Mouse (Mus musculus): Measurements from ENCODE around the gene Tmem151a.

GRCm38 (mm10) chr19:5062041-5062440 is 23.3 kb downstream of the Tmem151a start:
- TF ChIP-seq CTCF (IDR thresholded peaks at IDR 0.05; ENCODE audit: extremely low read depth, insufficient read length, insufficient replicate concordance, low read depth, low read length) = no peak
- no peak for TF ChIP-seq POLR2A (IDR thresholded peaks at IDR 0.05; ENCODE audit: low read depth, low read length)

All from small intestine, adult 2 months (tissue).